Mouse (Mus musculus): ENCODE results near the gene Imp3. TPM values are rescaled to one million over a fixed set of nuclear protein-coding genes. Genes with fewer than 3 reads are reported as not detected.

Imp3 gene
- total and polyA plus RNA-seq, 3 experiments: 154 to 160 TPM; not detected in 1

GRCm38 (mm10) chr9:56893313-56893712 is 44.0 kb upstream of the Imp3 start:
- Histone ChIP-seq H3K9ac (ENCODE audit: control insufficient read depth, low read depth, low read length, poor library complexity, severe bottlenecking) (no peak overlapping the region), H3K27ac (ENCODE audit: control insufficient read depth, low read depth, low read length) (no peak overlapping the region), H3K36me3 (ENCODE audit: control insufficient read depth in 1 of 2, insufficient read depth in 2 of 2, low read length in 2 of 2) (no peaks in the 10 kb centered on the region), H3K79me2 (ENCODE audit: control insufficient read depth, insufficient read depth, low read length, poor library complexity) (no peaks in the 10 kb centered on the region), H3K4me3 (ENCODE audit: control insufficient read depth in 1 of 2, insufficient read depth in 1 of 2, low read depth in 2 of 2, low read length in 2 of 2) (no peak overlapping the region), H3K27me3 (ENCODE audit: control insufficient read depth in 1 of 2, insufficient read depth in 2 of 2, low read length in 2 of 2) (no peaks in the 10 kb centered on the region), H3K4me1 (ENCODE audit: control insufficient read depth in 1 of 2, insufficient read depth in 2 of 2, low read length in 2 of 2) (no peaks in the 10 kb centered on the region), H3K9me3 (replicated peaks; ENCODE audit: insufficient read depth, low read length) (no peaks in the 10 kb centered on the region)
- no peak for DNase-seq (ENCODE audit: low read depth, low spot score)
- TF ChIP-seq HCFC1 (IDR thresholded peaks at IDR 0.05; ENCODE audit: low read depth, low read length) (no peak), UBTF (IDR thresholded peaks at IDR 0.05; ENCODE audit: borderline replicate concordance, insufficient read depth, low read depth, low read length) (no peak), SIN3A (IDR thresholded peaks at IDR 0.05; ENCODE audit: low read length) (no peak), MYB (IDR thresholded peaks at IDR 0.05; ENCODE audit: low read depth, low read length) (no peak), MEF2A (IDR thresholded peaks at IDR 0.05; ENCODE audit: extremely low read depth, insufficient replicate concordance, low read depth, low read length, poor library complexity, severe bottlenecking) (no peak), RCOR1 (IDR thresholded peaks at IDR 0.05; ENCODE audit: low read depth, low read length) (no peak), POLR2AphosphoS5 (IDR thresholded peaks at IDR 0.05; ENCODE audit: borderline replicate concordance, low read depth, low read length) (no peak), RAD21 (IDR thresholded peaks at IDR 0.05; ENCODE audit: low read depth, low read length) (no peak), CTCF (IDR thresholded peaks at IDR 0.05 in 2 of 3, conservative IDR thresholded peaks at IDR 0.05 in 1 of 3; ENCODE audit: control insufficient read depth in 1 of 3, insufficient read depth in 1 of 3, low read depth in 2 of 3, low read length in 3 of 3, poor library complexity in 1 of 3, severe bottlenecking in 1 of 3) (no peak), MAFK (IDR thresholded peaks at IDR 0.05; ENCODE audit: borderline replicate concordance, low read depth, low read length) (no peak), ZKSCAN1 (IDR thresholded peaks at IDR 0.05; ENCODE audit: low read depth, low read length) (no peak), MYC (IDR thresholded peaks at IDR 0.05; ENCODE audit: low read depth, low read length) (no peak), ZC3H11A (IDR thresholded peaks at IDR 0.05; ENCODE audit: low read depth, low read length) (no peak), ETS1 (IDR thresholded peaks at IDR 0.05; ENCODE audit: low read depth, low read length) (no peak), BHLHE40 (IDR thresholded peaks at IDR 0.05; ENCODE audit: borderline replicate concordance, low read depth, low read length) (no peak), NRF1 (IDR thresholded peaks at IDR 0.05; ENCODE audit: insufficient read depth, low read depth, low read length, poor library complexity, severe bottlenecking) (no peak), NELFE (IDR thresholded peaks at IDR 0.05; ENCODE audit: low read depth, low read length) (no peak)

GRCm38 (mm10) chr9:56894006-56894405 is 43.3 kb upstream of the Imp3 start:
- Histone ChIP-seq H3K27ac (ENCODE audit: control insufficient read depth, low read depth, low read length) (no peak overlapping the region), H3K27me3 (ENCODE audit: control insufficient read depth in 1 of 2, insufficient read depth in 2 of 2, low read length in 2 of 2) (no peaks in the 10 kb centered on the region), H3K4me1 (ENCODE audit: control insufficient read depth in 1 of 2, insufficient read depth in 2 of 2, low read length in 2 of 2) (no peaks in the 10 kb centered on the region), H3K79me2 (ENCODE audit: control insufficient read depth, insufficient read depth, low read length, poor library complexity) (no peaks in the 10 kb centered on the region), H3K9me3 (replicated peaks; ENCODE audit: insufficient read depth, low read length) (no peaks in the 10 kb centered on the region), H3K9ac (ENCODE audit: control insufficient read depth, low read depth, low read length, poor library complexity, severe bottlenecking) (no peak overlapping the region), H3K4me3 (ENCODE audit: control insufficient read depth in 1 of 2, insufficient read depth in 1 of 2, low read depth in 2 of 2, low read length in 2 of 2) (no peak overlapping the region), H3K36me3 (ENCODE audit: control insufficient read depth in 1 of 2, insufficient read depth in 2 of 2, low read length in 2 of 2) (no peaks in the 10 kb centered on the region)
- no peak for TF ChIP-seq RCOR1 (IDR thresholded peaks at IDR 0.05; ENCODE audit: low read depth, low read length)
- TF ChIP-seq CTCF (IDR thresholded peaks at IDR 0.05 in 2 of 3, conservative IDR thresholded peaks at IDR 0.05 in 1 of 3; ENCODE audit: control insufficient read depth in 1 of 3, insufficient read depth in 1 of 3, low read depth in 2 of 3, low read length in 3 of 3, poor library complexity in 1 of 3, severe bottlenecking in 1 of 3): peak; percentile 14 to 29 (median 23); a peak in 3 of 6 replicates
- TF ChIP-seq SMC3 (IDR thresholded peaks at IDR 0.05; ENCODE audit: low read depth, low read length): peak; percentile 31; the same call in 1 of the 2 replicates
- DNase-seq (ENCODE audit: low read depth, low spot score): no peak
